Mouse (Mus musculus): ENCODE measurements around the gene Ctu1.
A peak's percentile ranks its signal among the peaks of the same experiment; 100 is the strongest.
"Not testable (repeated sequence)": the region's sequence is repeated elsewhere in the genome, so short reads cannot be mapped to it uniquely, and the experiment has no call there.

The Ctu1 gene

DNA sequence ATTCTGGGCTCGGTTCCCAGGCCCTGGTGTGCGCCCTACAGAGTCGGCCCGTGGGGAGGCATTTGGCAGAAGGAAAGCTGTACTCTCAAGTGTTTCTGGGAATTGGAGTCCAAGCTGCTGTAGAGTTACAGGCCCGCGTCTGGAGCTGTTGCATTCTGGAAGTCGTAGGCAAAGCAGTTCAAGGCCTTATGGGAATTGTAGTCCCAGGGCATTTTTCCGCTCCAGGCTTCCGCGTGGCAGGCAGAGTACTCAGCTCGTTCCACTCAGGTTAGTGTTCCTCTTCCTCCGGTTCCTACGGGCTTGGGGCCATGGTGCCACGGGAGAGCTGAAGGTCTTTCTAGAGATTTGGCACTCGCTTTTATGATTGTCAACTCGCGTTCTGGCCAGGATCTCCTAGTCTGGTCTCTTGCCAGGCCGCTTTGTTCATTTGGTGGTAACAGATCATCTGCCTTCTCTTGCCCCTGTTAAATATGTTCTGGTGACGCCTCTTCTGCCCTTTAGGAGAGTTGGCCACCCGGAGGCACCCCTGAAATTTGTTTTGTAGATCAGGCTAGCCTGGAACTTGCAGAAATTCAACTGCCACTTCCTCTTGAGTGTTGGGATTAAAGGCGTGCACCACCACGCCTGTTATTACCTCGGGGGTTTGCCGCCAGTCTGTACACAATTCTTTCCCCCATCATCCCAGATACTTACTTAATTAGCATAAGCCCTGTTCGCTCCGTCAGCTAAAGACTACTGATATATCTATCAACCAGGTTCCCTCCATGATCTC is at the start of gene Ctu1:
TSS of gene Ctu1 (plus strand) at position 208 of the 772 bp plus-strand sequence.
- peak; percentile 83 for DNase-seq (ENCODE audit: extremely low spot score)

DNA sequence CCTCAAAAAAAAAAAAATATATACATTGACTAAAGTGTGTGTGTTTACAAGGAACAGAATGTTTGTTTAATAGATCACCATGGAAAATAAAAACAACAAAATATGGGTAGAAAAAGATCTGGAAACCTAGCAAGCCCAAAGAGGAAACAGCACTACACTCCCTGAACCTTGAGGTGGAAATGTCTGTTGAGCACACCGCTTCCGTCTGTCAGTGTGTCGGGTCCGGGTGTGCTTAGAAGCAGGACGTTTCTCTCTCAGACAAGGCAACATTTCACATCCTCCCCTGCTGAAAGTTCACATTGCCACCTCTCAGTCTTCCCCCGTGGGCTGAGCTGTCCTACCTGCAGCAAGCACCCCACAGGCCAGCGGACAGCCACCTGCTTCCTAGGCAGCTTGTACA is 48.9 kb upstream of the Ctu1 start:
- no peak for DNase-seq (ENCODE audit: extremely low spot score)

DNA sequence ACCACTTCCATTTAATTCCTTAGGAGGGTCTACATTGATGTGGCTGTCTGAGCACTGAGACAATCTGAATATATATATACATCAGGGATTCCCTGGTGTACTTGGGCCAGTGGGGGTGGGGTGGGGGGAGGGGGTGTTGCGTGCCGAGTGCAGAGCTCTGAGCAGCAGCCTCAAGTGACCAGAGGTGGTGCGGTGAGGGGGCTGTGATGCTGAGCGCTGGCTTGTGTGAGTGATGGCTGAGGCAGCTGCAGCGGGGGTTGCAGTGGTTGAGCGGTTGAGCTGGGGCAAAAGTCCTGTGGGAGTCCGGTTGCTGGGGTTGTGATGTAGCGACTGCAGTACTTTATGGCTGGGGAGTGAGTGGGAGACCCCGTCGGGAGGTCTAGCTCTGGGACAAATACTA is 48.0 kb upstream of the Ctu1 start:
- DNase-seq (ENCODE audit: extremely low spot score) = peak; percentile 11

DNA sequence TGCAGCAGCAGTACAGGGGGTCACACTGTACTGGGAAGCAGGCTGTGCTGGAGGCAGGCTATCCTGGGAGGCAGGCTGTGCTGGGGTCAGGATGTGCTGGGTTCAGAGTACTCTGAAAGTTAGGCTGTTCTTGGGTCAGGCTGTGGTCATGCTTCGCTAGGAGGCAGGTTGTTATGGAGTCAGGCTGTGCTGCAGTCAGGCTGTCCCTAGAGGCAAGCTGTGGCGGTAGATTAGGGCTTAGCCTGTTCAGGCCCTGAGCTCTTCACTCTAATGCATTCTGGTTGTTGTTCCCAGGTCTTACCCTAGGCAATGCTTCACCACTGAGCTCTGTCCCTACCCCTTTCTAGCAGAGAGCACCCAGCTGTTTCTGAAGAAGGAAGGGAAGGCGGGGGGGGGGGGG is 46.8 kb upstream of the Ctu1 start:
- DNase-seq (ENCODE audit: extremely low spot score) = no peak

DNA sequence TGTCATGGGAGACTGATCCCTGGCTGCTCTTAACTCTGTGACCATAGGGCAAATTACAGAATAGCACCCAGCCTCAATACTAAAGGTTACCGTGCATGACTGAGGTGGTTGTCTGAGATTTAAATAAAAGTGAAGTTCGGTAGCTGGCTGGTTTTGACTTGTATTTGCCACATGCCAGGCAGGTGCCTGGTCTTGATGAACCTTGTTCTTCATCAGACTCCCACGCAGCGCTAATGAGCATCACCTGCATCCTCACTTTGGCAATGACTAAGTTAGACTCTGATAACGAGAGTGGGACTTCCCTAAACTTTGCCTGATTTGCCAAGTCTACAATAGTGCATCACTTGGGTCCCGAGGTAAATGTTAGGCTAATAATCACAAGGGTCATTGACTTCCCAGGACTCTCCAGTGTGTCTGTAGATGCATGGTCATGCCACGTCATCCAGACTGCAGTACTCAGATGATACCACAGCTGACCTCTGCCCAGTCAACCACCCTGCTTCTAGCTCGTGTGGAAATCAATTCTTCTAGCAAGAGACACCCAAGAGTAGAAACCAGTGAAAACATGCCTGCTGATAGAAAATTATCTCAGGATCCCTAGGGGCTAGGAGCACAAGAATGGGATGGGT is 45.9 kb upstream of the Ctu1 start:
- DNase-seq (ENCODE audit: extremely low spot score) = no peak

DNA sequence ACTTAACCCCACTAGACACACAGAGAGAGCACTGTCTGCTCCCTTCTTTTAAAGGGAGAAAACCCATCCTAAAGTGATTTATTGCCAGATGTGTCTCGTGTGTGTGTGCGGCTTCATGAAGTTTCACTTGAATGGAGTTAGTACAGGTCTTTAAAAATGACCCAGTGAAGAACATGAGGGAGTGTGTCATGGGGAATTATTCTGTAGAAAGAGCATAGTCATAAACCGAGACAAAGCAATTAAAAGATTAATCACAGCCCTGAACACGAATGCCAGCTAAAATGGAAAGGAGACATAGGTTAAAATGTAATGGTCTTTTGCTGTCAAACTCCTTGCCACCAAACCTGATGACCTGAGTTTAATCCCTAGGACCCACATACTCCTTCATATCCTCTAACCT is 37.9 kb upstream of the Ctu1 start:
- no peak for DNase-seq (ENCODE audit: extremely low spot score)

DNA sequence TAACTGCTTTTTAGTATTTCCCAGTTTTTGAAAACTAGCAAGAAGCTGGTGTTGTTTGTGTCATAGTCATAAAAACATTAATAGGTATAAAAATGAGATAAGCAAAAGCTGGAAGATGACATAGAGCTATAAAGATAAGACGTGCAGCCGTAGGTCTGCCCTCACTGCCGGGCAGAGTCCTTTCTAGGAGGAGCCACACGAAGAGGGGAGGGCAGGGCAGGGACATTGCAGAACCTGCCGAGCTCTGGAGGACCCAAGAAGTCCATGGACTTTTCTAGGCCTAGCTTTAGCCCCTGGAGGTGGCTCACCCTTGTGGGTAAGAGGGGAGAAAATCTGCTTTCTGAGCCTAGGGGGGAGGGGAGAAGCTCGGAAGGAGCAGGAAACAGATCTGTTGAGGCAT is 37.3 kb upstream of the Ctu1 start, which contains the start of gene Ceacam18:
TSS of gene Ceacam18 (plus strand) at position 208 of the 400 bp plus-strand sequence.
- DNase-seq (ENCODE audit: extremely low spot score) = no peak

DNA sequence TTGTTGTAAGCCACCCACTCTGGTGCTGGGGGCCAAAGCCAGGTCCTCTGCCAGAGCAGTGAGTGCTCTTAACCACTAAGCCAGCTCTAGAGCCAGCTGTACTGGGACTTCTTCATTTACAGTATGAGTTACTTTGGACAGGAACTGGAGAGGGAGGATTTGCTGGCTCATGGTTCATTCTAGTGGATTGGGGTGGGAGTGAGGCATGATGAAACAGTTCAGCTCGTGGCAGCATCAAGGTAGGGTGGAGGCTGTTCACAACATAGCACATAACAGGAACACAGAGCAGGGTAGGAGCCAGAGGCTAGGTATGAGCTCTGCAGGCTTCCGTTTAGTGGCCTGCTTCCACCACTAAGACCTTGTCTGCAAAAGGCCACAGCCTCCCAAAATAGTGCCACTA is 35.6 kb upstream of the Ctu1 start:
- DNase-seq (ENCODE audit: extremely low spot score) = no peak

DNA sequence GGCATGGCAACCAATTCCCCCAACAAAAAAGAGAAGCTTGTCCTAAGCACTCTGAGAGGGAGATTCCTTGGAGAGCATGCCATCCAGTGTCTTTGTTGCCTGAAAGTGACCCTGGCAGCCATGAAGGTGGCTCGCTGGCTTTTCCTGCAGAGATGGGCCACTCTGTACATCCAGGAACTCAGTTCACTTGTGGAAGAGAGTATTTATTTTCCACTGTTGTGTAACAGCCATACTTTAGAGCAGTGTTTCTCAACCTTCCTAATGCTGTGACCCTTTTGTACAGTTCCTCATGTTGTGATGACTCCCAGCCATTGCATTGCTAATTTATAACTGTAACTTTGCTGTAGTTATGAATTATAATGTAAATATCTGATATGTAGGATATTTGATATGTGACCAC is 34.7 kb upstream of the Ctu1 start:
- DNase-seq (ENCODE audit: extremely low spot score) = no peak

DNA sequence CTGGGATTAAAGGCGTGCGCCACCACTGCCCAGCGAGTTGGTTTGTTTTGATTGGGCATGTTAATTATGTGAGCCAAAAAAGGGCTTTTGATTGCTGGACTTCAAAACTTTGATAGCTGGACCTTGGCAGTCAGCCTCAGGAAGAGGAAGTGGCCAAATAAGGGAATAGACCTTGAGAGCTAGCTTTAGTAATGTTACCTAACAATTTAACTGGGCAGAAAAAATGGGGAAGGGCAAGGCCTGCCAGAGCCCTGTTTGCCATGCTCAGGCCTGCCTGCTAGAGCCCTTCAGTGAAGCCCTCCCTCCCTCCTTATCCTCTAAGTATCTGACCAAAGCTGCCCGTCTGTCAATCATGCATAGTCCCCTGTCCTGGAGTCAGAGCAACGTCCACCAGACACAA is 29.2 kb upstream of the Ctu1 start:
- no peak for DNase-seq (ENCODE audit: extremely low spot score)

DNA sequence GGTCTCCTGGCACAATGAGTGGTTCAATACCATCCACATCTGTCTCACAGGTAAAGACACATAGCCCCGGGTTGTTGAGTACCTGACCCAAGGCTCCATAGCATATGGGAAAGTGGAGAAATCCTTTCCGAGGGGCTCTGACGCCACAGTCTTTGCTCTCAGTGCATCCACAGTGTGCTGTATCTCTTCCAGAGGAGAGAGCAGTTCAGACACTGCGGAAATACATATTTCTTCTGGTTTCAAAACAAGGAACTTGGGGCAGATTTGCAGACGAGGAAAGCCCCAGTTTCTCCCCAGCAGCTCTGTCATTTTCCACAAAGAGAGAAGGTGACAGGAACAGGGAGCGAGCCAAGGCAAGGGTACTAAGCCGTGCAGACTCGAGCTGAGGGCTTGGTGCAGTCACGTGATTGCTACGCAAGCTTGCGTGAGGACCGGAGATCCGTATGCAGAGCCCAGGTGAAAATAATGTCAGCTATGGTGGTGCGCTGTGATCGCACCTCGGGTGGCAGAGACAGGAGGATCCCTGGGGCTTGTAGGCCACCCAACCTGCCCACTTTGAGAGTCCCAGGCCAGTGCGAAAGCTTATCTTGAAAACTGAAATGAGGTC is 28.7 kb upstream of the Ctu1 start:
- no peak for DNase-seq (ENCODE audit: extremely low spot score)

DNA sequence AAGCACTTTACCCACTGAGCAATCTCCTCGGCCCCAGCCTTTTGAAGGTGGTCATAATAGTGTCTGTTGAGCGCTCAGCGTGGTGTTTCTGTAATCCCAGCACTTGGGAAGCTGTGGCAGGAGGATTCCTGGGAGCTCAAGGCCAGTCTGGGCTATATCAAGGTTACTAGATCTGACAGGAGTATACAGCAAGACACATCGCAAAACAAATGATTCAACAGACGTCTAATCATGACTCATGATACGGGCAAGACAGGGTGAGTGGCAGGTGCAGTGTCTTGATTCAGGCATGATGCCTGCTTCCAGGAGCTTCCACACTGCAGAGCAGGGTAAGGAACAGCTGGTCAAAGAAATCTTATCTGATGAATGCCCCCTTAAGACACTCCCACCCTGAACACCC is 19.1 kb upstream of the Ctu1 start:
- DNase-seq (ENCODE audit: extremely low spot score) = no peak

DNA sequence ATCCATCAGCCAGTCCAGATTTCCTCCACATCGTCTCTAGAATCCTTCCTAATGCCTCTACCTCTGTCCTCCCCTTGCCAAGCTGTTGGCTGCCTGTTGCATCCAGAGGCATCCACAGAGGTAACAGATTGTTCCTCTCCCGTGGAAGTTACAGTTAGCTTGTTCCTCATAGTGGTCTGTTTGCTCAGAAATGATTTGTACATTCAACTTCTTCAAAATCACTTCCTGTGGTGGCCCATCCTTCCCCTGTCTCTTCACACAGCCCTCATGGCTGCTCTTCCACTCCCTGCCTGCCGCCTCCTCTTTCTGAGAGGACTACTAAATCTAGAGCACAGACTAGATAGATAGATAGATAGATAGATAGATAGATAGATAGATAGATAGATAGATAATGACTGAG is 17.3 kb upstream of the Ctu1 start:
- no peak for DNase-seq (ENCODE audit: extremely low spot score)

DNA sequence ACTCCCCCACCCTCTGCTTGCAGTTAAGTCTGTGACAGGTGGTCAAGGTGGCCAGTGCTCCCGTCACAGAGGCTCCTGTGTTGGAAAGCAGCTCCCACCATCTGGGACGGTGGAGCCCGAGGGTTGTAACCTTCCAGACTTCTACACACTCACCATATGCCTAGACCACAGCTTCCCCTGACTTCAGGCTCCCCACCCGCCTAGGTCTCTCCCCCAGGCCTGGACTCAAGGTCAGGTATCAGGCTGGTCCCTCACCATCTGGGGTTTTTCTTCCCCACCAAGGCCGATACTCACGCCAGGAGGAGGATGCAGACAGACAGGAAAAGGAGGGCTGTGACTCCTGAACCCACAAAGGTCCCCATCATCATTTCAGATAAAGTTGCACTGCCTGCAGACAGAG is 15.6 kb upstream of the Ctu1 start:
- DNase-seq (ENCODE audit: extremely low spot score) = no peak

DNA sequence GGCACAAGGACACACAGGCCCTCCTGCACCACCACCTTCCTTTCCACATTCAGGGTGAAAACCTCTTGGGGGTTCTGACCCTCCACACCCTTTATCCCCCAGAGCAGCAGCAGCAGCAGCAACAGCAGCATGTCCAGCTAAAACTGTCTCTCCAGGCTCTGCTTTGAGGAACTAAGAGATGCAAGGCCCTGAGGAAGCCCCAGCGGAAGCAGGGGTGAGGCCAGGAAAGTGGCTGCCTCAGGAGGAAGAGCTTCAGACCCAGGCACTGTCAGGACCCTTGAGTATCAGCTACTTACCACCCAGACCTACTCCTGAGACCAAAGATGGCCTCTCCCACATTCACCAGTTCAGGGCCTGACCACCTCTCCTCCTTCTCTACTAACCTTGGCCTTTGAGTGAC is 11.8 kb upstream of the Ctu1 start, which contains the start of gene Siglece:
TSS of gene Siglece (minus strand) at position 160 of the 400 bp plus-strand sequence.
- DNase-seq (ENCODE audit: extremely low spot score) = no peak

DNA sequence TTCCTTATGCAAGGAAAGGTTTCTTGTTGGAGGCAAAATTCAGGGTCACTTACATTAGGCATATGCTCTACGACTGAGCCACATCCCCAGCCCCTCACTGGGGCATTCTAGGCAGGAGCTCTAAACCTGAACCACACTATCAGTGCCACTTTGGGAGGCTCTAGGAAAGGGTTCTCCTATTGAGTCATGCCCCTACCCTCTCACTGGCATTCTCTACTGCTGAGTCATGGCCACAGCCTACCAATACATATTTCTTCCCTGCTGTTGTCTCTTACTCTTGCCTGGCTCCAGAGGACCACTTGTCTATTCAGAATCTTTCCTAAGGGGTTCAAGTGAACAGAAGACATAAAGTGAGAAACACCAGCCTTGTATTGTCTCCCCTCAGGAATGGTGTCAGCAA is 9.0 kb upstream of the Ctu1 start:
- no peak for DNase-seq (ENCODE audit: extremely low spot score)

DNA sequence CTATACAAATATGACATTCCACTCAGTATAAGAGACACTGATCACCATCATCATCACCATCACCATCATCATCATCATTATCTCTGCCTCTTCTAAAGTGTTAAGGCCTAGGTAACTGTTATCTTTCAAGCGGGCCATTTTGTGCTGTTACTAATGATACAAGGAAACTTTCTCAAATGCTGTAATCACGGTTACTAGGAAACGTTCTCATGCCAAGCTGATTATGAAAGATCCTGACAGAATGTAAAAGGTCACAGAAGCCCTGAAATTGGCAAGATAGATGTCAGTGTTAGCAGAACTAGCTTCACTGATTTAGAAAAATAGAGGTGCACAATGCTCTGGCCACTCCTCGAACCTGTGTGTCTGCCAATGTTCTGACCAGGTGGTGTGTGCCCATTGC is 4.6 kb upstream of the Ctu1 start:
- DNase-seq (ENCODE audit: extremely low spot score) = not testable (repeated sequence)

DNA sequence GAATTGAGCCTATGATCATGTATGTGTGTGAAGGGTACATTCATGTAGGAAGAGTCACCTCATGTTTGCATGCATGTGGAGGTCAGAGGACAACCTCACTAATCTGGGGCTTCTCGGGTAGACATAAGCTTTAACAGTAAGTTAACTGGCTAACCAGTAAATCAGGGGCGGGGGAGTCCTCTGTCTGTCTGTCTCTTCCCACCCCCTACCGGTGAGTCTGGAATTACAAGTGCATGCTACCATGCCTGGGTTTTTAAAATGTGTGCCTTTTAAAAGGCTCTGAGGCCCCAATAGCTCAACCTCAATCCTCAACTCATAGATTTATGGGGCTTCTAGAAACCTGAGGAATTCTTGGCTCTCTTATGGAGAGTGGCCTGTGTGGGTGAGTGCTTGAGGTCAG is 3.2 kb upstream of the Ctu1 start:
- DNase-seq (ENCODE audit: extremely low spot score) = peak; percentile 39

DNA sequence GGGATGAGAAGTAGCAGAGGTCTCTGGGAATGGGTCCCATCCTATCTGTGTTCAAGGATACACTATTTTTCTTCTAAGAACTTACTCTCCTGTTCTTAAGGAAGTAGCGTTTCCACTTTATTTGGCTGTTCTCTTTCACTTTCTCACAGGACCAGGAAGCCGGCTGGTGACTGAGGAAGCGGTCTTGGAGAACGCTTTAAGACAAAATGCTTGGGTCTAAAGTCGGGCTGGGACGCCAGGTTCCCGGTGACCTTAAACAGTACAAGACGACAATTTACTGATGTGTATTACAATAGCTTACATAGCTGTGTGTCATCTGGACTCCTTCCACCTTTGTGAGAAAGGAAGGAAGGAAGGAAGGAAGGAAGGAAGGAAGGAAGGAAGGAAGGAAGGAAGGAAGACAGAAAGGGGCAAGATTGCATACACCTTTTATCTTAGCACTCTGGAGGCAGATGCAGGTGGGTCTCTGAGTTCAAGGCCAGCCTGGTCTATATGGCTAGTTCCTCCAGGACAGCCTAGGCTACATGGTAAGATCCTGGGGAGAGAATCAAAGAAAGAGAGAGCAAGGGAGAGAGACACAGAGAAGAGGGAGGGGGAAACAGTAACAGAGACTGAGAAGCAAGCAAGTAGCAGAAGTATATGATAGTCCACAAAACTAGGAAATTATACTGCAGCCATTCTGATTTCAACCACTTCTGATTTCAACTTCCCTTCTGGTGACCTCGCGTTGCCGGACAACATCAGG is 580 bp upstream of the Ctu1 start:
- DNase-seq (ENCODE audit: extremely low spot score) = no peak

DNA sequence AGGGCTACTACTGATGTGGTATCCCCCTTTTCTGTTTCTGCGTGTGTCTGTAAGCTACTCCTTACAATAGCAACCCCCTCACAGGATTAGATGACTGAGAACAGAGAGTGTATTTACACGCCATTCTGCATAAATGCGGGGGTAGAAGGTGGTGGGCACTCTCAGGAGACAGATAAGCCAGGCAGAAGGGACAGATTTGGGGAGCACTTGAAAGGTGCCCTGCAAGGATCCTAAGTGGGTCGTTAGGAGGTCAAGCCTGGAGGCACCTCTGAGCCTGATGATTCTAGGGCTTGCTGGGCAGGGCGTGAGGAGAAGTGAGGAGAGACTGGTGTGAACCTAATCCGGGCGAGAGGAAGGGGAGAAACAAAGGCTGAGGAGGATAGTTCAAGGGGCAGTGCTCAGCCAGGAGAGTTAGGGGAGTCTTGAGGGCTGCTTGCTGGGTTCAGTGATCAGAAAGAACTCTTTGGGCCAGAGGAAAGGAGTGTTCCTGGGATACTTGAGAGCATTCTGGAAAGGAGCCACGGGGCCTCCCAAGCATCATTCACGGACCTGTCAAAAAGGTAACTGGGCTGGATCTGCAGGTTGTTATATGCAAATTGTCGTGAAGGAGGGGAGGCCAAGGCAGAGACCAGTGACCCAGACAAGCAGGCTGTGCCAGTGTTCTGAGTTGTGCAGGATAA is 905 bp downstream of the Ctu1 start:
- DNase-seq (ENCODE audit: extremely low spot score) = peak; percentile 21

DNA sequence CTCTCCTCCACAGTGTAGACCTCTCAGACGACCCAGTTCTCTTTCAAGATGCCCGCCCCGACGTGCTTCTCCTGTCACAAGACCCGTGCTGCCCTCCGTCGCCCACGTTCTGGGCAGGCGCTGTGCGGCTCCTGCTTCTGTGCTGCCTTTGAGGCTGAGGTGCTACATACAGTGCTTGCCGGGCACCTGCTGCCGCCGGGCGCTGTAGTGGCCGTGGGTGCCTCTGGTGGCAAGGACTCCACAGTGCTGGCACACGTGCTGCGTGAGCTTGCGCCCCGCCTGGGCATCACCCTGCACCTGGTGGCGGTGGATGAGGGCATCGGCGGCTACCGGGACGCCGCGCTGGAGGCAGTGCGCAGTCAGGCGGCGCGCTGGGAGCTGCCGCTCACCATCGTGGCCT is 3.3 kb downstream of the Ctu1 start:
- DNase-seq (ENCODE audit: extremely low spot score) = no peak

DNA sequence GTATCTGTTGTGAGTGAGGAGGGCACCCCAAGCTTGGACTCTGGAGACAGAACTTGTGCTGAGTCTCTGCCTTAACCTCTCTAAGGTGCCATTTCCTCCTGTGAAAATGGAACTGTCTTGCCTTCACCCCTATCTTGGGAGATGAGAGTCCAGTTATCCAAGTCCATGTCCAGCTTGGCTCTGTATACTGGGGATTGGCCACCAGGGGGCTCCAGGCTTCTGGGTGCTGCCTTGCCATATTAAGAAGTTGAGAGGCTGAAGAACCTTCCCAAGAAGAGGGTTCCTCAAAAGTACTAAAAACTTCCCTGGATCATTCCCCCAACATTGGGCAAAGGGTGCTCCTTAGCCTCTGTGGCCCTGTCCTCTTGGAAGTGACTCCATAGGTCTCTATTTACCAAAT is 6.7 kb downstream of the Ctu1 start:
- DNase-seq (ENCODE audit: extremely low spot score) = peak; percentile 27
